Mouse (Mus musculus) mouse embryonic stem cell (cell line): Measurements from ENCODE around the gene Tex11.

Experiments
- in situ Hi-C, 2 experiments: fragments of 300-500 bp; cut with MboI; formaldehyde crosslinking; loops; 1 replicate in 1 of 2; 3 replicates in 1 of 2; pipeline ENCODE4 v1.14.3; 2019 to 2020; ENCODE audit warnings: low sequenced_read_pairs in 2 of 2, low pct_unique_long_range_greater_than_20kb in 1 of 2, mixed read lengths in 1 of 2; ENCODE audit not compliant: unreplicated experiment in 1 of 2

Gene Tex11

GRCm38 (mm10) chrX:101059541-101059940, at the start of gene Tex11:
TSS of gene Tex11 (minus strand) at chrX:101059667.
- in situ Hi-C loops = no loop called here

- in situ Hi-C loops = loop anchor here in 1 of 2 experiments (25.0 kb wide), 1 partner anchor 426 kb away; no protein-coding TSS in a partner anchor
Observed at GRCm38 (mm10) chrX:101085920-101086319, 26.5 kb upstream of the Tex11 start, which contains the start of gene Slc7a3. TSS of gene Slc7a3 (minus strand) at chrX:101086020.

- in situ Hi-C loops = loop anchor here in 1 of 2 experiments (25.0 kb wide), 1 partner anchor 427 kb away; no protein-coding TSS in a partner anchor
Observed at GRCm38 (mm10) chrX:101085211-101085610, 25.7 kb upstream of the Tex11 start.

GRCm38 (mm10) chrX:101084192-101084591, 24.7 kb upstream of the Tex11 start:
- in situ Hi-C loops = loop anchor here in 1 of 2 experiments (25.0 kb wide), 1 partner anchor 428 kb away; no protein-coding TSS in a partner anchor

- in situ Hi-C loops = no loop called here
Observed at GRCm38 (mm10) chrX:101065245-101065644, 5.8 kb upstream of the Tex11 start.

DNA sequence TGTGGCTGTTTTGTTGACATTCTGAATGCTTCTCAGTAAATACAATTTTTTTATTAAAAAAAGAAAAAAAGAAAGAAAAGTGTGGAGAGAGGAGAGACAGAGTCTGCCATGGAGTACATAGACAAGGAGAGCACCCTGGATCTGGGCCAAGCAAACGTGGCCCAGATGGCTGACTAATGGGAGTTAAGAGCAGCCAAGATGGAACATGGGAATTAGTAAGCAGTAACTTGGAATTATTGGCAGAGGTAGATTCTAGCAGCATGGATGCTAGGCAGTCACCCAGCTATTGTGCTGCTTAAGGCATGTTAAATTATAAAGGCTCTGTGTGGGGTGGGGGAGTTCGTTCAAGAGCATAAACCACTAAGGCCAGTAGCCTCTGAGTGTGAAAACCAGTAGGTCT, 4.0 kb upstream of the Tex11 start:
- in situ Hi-C loops = no loop called here

- in situ Hi-C loops = no loop called here
Observed at GRCm38 (mm10) chrX:100943640-100944039, 115.8 kb downstream of the Tex11 start.

DNA sequence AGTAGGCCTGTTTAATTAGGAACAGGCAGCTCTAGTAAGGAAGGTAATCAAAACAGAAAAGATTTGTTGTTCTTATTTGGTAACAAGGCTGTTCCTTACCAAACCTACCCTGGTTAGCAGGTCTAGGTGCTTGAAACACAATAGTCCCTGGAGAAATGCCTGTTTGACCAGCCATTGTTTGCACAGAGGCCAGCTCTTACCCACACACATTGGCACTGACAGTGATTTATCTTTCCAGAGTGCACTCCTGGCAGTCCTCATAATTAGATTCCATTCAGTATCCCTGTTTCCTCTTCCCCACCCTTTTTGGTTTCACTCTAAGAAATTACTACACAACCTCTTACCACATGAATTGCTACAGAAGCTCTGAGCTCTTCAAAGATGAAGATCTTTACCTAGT, 220.3 kb downstream of the Tex11 start:
- in situ Hi-C loops = no loop called here

GRCm38 (mm10) chrX:100832806-100833205, 226.7 kb downstream of the Tex11 start:
- in situ Hi-C loops = no loop called here

- in situ Hi-C loops = no loop called here
Observed at GRCm38 (mm10) chrX:100825557-100825956, 233.9 kb downstream of the Tex11 start.

DNA sequence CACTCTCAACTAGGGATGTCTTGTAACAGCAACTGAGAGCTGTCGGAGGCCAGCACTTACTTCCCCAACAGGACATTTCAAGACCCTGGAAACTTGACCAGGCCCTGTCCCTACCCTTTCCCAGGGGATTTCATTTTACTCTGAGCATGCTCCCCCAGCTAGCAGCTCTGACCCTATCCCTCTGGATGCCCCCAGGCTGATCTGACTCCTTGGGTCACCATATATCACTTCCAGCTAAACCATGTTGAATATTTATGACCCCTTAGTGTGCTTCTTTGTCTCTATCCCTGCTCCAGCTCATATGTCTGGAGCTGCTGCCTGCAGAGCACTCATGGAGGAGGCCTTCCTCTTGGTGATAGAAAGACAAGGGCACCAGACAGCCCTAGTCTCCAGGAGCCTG, 238.3 kb downstream of the Tex11 start:
- in situ Hi-C loops = no loop called here

- in situ Hi-C loops = no loop called here
Observed at GRCm38 (mm10) chrX:100818681-100819080, 240.8 kb downstream of the Tex11 start.

GRCm38 (mm10) chrX:100815766-100816165, 243.7 kb downstream of the Tex11 start:
- in situ Hi-C loops = no loop called here

DNA sequence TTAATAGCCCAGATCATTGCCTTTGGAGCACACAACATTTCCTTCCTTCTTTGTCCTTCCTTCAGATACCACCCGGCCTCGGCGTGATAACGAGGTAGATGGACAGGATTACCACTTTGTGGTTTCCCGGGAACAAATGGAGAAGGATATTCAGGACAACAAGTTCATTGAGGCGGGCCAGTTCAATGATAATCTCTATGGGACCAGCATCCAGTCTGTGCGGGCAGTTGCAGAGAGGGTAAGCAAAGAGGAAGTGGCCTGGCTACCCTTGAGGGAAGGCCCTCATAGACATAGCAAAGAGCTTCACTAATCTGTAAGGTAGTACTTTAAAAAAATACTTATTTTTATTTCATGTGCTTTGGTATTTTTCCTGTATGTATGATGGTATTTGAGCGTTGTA, 245.3 kb downstream of the Tex11 start:
- in situ Hi-C loops = no loop called here

- in situ Hi-C loops = no loop called here
Observed at GRCm38 (mm10) chrX:100811129-100811528, 248.3 kb downstream of the Tex11 start.

GRCm38 (mm10) chrX:100802034-100802433, 257.4 kb downstream of the Tex11 start:
- in situ Hi-C loops = no loop called here

- in situ Hi-C loops = no loop called here
Observed at GRCm38 (mm10) chrX:100800643-100801042, 258.8 kb downstream of the Tex11 start.

DNA sequence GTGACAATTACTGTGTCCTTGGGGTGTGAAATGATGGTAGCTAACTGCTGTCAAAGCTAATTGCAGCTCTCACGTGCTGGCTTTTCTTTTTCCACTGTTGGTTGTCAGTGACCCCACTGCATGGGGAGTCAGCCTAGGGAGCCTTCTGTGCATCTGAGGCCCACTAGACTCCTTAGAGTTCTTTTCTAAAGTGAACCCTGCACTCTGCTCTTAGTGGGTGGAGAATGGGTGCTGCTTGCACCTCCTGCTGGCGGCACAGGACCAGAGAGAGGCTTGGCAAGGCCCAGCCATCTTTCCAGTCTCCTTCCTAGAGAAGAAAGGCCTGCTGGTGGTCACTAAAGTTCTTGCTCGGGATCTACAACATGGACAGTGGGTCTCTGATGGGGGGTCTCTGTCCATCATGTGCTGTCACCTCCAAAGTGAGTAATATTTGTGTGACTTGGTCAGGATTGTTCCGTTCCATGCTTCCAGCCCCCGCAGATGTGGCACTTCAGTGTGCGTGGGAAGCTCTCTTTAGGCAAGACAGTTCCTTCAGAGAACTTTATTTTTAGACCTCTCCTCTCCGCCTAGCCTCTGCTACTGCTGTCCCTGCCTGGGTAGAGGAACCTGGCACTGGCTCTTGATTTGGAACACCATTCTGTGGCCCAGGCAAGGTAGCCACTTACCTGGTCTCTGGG, 261.5 kb downstream of the Tex11 start:
- in situ Hi-C loops = no loop called here

DNA sequence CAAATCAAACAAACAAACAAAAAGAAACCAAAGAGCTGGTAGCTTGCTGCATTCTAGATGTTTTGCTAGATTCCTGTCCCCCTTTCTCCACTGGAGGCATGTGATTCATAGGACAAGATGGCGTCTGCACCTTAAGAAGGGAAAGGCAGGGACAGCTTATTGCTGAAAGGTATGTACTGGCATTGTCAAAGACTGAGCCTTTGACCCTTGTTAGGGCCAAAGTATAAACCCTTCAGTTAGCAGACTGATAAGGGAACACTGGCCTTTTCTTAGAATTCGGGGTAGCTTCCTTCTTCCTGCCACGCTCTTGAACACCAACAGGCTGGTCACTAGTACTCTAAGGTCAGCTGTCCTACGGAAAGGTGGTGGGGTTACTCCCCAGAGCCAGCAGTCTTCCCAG, 262.1 kb downstream of the Tex11 start:
- in situ Hi-C loops = no loop called here

- in situ Hi-C loops = no loop called here
Observed at GRCm38 (mm10) chrX:100796741-100797090, 262.8 kb downstream of the Tex11 start.
